Mouse (Mus musculus) gastrocnemius, postnatal 36 days (tissue): ENCODE measurements around the gene Aktip. TPM values are rescaled to one million over a fixed set of nuclear protein-coding genes. Genes with fewer than 3 reads are reported as not detected.

Experiments used
- DNase-seq, 2 experiments: peaks; one replicate each; pipeline ENCODE4 v3.0.0; 2022
- intact Hi-C: fragments of 180-260 bp; cut with DNase I; formaldehyde crosslinking; loops from one replicate; pipeline ENCODE4 v1.15.1; 2025
- total RNA-seq, 2 experiments: library from RNA; stranded (reverse); gene quantifications; 2 replicates each; pipeline ENCODE4 v1.2.3; 2021

Gene Aktip
- total RNA-seq, 2 experiments from 2014 or later = 45.9 to 46.2 TPM

DNA sequence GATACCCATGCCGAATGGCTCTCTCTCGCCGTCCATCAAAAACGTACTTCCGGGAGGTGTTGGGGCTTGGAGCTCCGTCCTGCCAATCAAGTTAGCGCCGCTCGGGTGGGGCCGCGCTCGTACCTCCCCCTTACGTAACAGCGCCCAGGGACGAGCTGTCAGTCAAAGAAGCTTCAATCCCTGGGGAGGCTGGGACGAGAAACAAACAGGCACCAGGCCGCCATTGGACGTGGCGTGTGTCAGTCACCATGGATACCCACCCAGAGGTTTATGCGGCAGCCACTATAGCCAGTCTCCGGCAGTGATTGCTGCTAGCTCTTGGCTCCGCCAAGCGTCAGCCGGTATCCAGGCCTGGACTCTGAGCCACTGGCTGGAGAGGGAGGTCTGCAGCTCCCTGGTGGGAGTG, 65.7 kb downstream of the Aktip start:
- intact Hi-C loops = no loop called here
- DNase-seq = peak; percentile 98

- DNase-seq = peak in 1 of 2 experiments; percentile 7
- intact Hi-C loops = no loop called here
These were observed 66.2 kb downstream of the Aktip start for GRCm38 (mm10) chr8:91133441-91134069.

DNA sequence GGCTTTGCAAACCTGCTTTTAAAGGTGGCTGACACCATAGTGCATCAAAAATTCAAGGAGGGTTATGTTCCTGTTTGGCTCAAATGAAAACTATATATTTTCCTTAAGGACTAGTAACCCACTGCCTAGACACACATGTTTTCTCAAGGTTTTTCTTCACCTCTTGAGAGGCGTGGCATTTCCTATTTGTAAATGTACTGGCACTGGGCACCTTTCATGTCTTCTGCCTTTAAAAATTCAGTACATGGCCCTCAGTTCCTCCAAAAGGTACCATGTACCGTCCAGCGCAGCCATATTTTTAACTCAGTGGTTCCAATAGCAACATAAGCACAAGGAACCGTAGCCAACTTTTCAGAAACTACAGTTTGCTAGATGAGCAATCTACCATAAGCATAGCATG, 67.0 kb downstream of the Aktip start:
- no peak for DNase-seq
- intact Hi-C loops = no loop called here

DNA sequence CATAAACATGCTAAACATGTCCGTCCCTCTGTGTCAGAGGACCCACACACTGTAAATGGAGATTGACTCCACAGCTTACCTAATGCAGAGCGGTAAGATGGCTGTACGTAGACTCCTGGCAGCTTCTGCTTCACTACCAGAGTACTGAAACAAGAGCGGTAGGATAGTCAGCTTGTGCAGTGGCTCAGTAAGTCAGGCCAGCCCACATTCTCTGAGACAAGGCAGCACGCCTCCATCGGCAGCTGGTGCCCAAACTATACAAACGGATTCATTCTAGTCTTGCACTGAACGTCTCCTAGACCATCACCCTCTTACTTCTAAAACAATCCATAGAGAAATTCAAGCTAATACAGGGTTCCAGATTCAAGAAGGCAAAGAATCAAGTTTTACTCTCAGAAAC, 73.0 kb downstream of the Aktip start:
- no peak for DNase-seq
- intact Hi-C loops = no loop called here

- intact Hi-C loops = no loop called here
- DNase-seq = no peak
These were observed 75.5 kb downstream of the Aktip start for GRCm38 (mm10) chr8:91124315-91124714.

DNA sequence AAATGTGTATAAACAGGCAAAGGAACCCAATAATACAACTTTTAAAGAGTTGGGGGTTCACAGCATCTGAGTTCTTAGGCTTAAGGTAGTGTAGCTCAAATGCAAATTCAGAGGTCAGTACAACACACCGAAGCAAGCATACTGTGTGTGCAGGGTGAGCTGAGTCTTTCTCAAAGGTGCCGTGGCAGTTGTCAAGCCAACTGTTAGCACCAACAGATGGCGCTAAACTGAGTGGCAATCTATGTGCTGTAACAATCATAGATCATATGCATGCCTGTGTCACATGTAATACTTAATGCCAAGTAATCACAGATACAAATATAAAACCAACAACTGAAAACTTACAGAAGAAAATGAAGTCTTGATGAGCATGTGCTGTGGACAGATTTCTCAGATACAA, 81.6 kb downstream of the Aktip start:
- intact Hi-C loops = no loop called here
- no peak for DNase-seq

DNA sequence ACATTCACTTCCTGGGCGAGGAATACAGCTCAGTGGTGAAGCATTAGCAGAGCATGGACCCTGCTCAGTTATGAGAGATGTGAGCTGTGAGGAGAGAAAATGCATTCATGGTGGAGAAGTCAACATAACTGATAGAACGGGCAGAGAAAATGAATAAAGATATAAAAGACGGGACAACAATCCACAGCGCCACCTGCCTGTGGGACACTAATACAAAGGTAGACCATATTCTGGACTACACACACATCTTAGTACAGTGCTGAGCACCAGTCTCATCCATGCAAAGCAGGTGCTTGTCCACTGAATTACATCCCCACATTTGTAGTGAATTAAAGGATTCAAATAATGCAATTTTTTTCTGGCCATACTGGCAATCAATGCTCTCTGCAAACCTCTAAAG, 82.2 kb downstream of the Aktip start:
- DNase-seq = no peak
- intact Hi-C loops = no loop called here

GRCm38 (mm10) chr8:91114910-91115309, 84.9 kb downstream of the Aktip start:
- intact Hi-C loops = no loop called here
- no peak for DNase-seq

- no peak for DNase-seq
- intact Hi-C loops = no loop called here
These were observed 85.3 kb downstream of the Aktip start for GRCm38 (mm10) chr8:91114428-91114827.

DNA sequence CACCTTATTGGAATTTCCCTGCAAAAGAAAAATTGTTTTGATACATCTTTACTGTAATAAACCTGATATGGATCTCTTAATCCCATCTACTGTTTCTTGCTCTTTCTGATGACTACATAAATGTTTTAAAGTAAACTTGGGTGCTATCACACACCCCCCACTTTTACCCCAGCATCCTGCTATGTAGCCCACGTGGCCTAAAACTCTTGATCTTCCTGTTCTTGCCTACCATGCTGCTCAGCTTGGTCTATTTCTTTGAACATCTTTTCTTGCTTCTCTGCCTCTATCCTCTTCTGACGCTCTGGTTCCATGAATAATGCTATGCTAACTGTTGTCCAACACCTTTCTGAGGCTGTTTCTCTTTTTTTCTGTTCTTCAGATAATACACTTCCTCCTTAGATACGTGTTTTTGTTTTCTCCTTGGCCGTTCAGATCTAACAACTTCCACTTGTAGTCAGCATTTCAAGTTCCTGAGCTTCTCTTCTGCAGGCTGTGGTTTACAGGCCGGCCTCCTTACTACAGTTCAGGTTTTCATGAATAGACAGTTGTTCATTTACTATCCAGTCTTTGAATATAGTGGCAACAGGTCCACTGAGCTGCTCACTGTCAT, 87.8 kb downstream of the Aktip start:
- DNase-seq = no peak
- intact Hi-C loops = no loop called here

- intact Hi-C loops = no loop called here
- no peak for DNase-seq
These were observed 93.5 kb downstream of the Aktip start for GRCm38 (mm10) chr8:91106271-91106670.

DNA sequence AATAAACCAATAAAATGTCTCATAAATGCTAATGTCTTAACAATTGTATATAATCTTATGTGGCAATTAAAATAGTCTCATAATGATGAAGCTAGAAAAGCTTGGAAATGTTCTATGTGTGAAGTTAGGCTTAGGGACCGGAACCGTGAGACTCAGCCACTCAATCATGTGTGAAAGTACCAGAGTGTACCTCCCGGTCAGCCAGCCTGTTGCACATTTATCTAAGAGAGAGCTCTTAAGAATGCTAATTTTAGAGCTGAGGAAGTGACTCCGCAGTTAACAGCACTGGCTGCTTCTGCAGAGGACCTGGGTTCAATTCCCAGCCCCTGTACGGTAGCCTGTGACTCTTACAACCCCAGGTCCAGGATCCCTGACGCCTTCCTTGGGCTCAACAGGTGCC, 101.7 kb downstream of the Aktip start:
- DNase-seq = no peak
- intact Hi-C loops = no loop called here

DNA sequence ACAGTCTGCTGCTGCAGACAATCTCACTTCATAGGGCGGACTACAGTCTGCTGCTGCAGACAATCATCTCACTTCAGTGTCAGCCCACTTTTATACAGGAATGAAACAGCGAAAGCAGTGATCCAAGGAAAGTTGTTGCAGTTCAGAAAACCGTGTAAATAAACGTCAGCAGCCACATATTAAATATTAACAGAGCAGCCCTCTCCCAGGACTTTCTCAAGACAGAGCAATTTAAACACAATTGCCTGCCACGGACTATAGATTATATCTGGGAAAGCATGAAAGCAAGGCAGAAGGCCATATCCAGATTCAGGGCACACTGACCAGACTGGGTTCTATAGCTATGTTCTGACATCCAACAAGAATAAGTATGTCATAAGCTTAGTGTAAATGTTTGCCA, 105.6 kb downstream of the Aktip start:
- intact Hi-C loops = no loop called here
- no peak for DNase-seq

DNA sequence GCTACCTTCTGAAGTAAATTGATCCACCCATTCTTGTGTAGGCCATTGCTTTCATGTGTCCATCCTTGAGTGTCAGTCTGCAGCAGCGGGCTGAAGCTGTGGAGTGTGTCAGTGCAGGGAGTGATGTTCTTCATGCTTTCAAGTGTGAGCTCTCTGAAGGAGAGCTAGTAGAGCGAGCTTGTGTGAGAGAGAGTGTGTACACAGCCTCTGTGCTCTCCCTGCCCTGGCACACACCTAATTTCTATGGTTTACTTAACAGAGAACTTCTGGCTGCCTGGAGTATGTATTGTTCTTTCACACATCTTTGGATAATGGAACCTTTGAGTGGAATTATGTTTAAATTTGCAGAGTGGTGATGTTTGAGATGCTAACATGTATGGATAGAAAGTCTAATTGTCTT, 110.2 kb downstream of the Aktip start:
- intact Hi-C loops = no loop called here
- no peak for DNase-seq

DNA sequence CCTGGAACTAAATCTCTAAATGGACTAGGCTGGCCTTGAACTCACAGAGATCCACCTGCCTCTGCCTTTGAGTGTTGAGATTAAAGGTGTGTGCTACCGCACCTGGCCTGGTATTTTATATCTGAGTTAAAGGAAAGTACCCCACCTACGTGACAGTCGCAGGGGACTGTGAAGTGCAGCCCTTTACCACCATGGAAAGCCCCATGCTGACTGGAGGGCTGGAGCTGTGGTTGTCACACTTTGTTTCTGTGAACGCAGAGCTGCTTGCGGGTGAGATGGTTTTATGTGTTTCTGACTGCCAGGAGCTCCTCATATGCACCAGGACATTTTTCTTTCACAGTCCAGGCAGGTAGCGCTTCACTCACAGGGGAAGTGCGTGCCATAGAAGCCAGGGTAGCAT, 111.3 kb downstream of the Aktip start:
- DNase-seq = no peak
- intact Hi-C loops = no loop called here

DNA sequence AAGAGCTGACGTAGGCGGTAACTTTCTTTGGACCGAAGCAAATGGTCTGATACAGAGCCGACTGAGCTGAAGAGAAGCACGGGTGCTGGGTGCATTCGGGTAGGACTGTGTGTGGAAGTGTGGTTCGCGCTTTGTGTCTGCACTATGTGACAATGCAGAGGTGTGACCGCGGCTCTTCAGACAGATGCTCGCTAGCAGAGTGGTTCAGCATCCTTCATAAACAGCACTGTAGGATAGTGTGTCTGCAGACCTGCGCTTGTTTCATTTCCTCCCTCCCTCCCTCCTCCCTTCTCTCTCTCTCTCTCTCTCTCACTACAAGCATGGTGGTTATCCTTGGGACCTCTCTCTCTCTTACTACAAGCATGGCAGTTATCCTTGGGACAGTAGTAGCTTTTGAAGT, 117.3 kb downstream of the Aktip start:
- DNase-seq = no peak
- intact Hi-C loops = no loop called here

DNA sequence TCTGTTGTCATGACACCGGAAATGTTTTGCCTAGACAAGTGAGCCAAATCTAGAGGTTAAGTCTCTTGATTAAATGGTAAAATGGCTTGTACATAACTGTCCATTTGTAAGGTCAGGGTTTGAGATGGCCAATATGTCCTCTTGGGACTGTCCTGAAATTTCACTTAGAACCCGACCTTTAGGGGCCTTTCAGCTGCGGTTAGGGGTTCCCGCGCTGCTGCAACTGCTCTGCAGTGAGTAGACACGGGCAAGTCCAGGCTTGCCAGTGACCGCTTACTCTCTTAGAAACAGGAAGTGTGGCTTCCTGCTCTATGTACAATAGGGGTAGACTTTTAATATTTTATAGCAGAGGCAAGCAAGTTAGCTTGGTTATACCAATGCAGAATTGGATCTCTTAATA, 117.9 kb downstream of the Aktip start:
- no peak for DNase-seq
- intact Hi-C loops = no loop called here

GRCm38 (mm10) chr8:91079678-91080077, 120.1 kb downstream of the Aktip start:
- intact Hi-C loops = no loop called here
- DNase-seq = no peak

DNA sequence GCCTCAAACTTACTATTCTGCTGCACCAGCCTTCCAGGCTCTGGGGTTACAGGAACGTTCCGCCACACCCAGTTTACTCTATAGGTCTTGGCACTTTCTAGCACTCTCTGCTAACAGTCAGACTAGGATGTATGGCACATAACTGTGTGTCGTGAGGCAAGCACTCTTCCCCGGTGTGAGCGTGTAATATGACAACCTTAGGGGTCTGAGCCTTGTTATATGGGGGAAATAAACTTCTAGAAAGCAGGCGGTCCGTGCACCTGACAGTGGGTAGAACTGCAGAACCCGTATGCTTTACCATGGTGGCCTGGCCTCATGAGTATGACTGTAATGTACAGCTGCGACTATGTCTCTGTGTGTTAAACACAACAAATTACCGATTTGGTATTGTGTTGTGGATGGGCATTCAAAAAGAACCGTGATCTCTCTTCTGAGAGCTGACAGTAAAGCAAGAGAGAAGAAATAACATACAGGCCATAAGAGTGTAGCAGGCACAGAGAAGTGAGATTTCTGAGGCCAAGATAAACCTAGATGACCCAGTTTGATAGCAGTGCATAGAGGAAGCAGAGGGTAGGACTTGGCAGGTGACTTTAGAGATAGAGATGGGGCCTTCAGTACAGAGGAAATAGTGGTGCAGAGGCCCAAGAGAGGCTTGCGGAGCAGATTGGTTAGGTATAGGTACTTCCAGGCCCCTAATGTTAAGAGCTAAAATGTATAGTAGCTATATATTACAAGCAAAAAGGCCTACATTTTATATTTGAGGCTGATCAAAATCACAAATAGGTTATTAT, 122.5 kb downstream of the Aktip start:
- DNase-seq = no peak
- intact Hi-C loops = no loop called here

DNA sequence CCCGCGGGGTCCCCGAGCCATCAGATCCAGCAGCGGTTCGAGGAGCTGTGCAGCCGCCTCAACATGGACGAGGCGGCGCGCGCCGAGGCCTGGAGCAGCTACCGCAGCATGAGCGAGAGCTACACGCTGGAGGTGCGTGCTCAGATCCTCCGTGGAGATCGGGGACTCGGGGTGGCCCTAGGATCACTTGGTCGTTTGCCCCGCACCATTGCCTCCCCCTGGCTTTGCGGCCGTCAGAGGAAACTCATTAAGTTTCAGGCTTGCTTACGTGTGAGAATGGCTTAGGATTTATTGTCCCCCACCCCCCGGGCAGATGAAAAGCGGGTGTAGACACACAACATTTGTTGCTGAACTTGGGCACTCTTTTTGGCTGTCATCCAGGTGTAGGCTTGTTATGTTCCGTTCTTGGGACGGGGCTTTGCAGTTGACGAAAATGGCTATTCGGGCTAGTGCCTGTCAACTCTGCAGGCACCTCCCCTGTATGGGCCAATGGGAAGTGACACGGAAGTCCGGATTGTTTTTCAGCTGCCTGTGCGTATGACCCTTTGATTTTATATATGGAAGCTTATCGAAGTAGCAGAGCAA, 129.4 kb downstream of the Aktip start:
- intact Hi-C loops = no loop called here
- peak; percentile 62 to 70 for DNase-seq

DNA sequence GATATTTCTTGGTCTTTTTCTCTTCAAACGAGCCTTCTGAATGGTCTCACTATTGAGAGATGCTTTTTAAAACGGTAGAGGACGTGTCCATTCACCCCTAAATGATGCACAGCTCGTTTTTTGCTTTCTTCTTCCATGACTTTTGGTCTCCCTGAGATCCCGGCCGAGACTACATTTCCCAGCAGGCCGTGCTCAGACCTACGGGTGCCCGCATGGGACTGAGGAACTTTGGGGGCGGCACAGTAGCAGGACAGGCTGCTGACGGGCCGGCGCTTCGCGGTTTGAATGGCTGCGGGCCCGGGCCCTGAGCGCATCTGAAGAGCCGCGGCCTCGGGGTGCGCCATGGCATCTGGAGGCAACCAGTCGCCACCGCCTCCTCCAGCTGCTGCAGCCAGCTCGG, 129.9 kb downstream of the Aktip start, which contains the start of gene Rbl2:
Gene Rbl2 (plus strand): TSS at position 224 of the 400 bp plus-strand sequence.
- intact Hi-C loops = no loop called here
- peak; percentile 88 to 91 for DNase-seq
